Mouse (Mus musculus): Measurements from ENCODE around the gene 9530053A07Rik. TPM values are rescaled to one million over a fixed set of nuclear protein-coding genes. Genes with fewer than 3 reads are reported as not detected.
"Not testable (repeated sequence)": the region's sequence is repeated elsewhere in the genome, so short reads cannot be mapped to it uniquely, and the experiment has no call there.

The 9530053A07Rik gene
- 0.08 and 0.13 TPM in 2 replicates for polyA plus RNA-seq (2015; fragmentation: Nextera tagmentation; extraction: Ambion mirVana)

DNA sequence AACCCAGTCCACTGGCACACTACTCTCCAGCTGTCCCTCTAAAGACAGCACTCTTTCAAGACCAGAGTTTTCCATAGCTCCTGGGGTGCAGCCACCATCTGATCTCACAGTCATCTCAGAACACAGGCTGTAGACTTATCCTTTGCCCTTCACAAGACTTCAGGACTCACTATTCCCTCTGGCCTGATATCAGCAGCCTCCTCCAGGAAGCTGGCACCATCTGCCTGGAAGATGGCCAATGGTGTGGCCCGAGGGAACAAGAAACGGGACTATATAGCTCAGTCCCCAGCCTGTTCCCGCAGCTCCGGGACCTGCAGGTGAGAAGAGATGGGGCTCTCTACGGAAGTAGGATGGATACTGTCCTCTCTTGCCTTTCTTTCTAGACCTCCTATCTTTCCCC lies at the start of gene 9530053A07Rik:
Gene 9530053A07Rik (plus strand): TSS at position 301 of the 400 bp plus-strand sequence.
- Histone ChIP-seq H3K9ac (no peak within 1 kb of the TSS), H3K9me3 (no peaks in the 10 kb centered on the region), H3K27me3 (no peaks in the 10 kb centered on the region), H3K27ac (replicated peaks) (no peak within 1 kb of the TSS), H3K36me3 (no peaks in the 10 kb centered on the region), H3K4me3 (no peak within 1 kb of the TSS), H3K4me1 (replicated peaks) (no peaks in the 10 kb centered on the region), H3K4me2 (no peak within 1 kb of the TSS)
- 91% methylated on average over 5 of the region's 5 CpGs for WGBS
- no peak for ATAC-seq (ENCODE audit: low FRiP score, low read depth)

DNA sequence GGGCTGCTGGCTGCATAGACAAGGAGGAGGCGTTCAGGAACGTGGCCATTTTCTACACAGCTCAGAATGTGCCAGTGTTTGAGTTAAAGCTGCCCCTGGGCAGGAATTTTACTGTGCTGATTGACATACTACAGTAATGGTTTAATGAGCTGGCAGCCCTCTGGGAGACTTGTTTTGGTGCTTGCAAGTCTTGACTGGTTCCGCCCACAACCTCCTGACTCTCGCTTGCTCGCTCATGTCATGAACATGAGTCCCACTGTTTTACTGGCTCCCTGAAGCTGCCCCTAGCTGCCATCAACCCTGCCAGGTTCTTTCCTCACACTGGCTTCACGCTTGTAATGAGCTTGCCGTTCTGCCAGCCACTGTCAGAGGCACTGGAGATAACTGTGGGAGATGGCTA lies 45.1 kb upstream of the 9530053A07Rik start:
- H3K27me3 ChIP-seq = no peaks in the 10 kb centered on the region

DNA sequence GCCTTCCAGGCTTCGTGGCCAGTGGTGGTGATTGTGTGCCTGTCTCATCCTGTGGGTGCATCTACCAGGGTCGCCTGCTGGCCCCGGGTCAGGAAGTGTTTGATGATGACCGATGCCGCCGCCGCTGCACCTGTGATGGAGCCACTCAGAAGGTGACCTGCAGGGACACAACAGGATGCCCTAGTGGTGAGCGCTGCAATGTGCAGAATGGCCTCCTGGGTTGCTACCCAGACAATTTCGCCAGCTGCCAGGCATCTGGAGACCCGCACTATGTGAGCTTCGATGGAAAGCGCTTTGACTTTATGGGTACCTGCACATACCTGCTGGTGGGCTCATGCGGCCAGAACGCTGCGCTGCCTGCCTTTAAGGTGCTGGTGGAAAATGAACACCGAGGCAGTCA lies 43.0 kb upstream of the 9530053A07Rik start:
- no peaks in the 10 kb centered on the region for H3K9me3 ChIP-seq
- ATAC-seq (ENCODE audit: low FRiP score, low read depth) = no peak
- WGBS = 86% methylated on average over 16 of the region's 16 CpGs
- H3K36me3 ChIP-seq = no peaks in the 10 kb centered on the region
- no peak overlapping the region for H3K4me2 ChIP-seq
- no peak overlapping the region for H3K27ac ChIP-seq (replicated peaks)
- H3K4me3 ChIP-seq = no peak overlapping the region
- no peaks in the 10 kb centered on the region for H3K4me1 ChIP-seq (replicated peaks)
- no peaks in the 10 kb centered on the region for H3K27me3 ChIP-seq
- no peak overlapping the region for H3K9ac ChIP-seq

More for the DNA sequence above, 45.1 kb upstream of the 9530053A07Rik start:
- Histone ChIP-seq H3K36me3 (no peaks in the 10 kb centered on the region), H3K4me3 (no peak overlapping the region), H3K9me3 (no peaks in the 10 kb centered on the region), H3K9ac (no peak overlapping the region), H3K27ac (replicated peaks) (no peak overlapping the region), H3K4me2 (no peak overlapping the region), H3K4me1 (replicated peaks) (no peaks in the 10 kb centered on the region)
- no peak for ATAC-seq (ENCODE audit: low FRiP score, low read depth)
- WGBS = 68% methylated on average over 7 of the region's 7 CpGs

DNA sequence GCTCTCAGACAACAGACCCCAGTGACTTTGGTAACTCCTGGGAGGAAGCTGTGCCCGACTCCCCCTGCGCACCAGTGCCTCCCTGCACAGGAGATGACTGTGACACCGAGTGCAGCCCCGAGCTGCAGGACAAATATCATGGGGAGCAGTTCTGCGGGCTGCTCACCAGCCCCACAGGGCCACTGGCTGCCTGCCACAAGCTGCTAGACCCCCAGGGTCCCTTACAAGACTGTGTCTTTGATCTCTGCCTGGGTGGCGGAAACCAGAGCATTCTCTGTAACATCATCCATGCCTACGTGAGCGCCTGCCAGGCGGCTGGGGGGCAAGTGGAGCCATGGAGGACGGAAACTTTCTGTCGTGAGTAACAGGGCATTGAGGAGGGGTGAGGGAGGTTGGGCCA lies 35.7 kb upstream of the 9530053A07Rik start:
- no peak overlapping the region for H3K9ac ChIP-seq
- no peak overlapping the region for H3K4me2 ChIP-seq
- WGBS = 44% methylated on average over 11 of the region's 11 CpGs
- no peak overlapping the region for H3K27ac ChIP-seq (replicated peaks)
- no peaks in the 10 kb centered on the region for H3K36me3 ChIP-seq
- no peak overlapping the region for H3K4me3 ChIP-seq
- H3K4me1 ChIP-seq (replicated peaks) = no peaks in the 10 kb centered on the region
- no peaks in the 10 kb centered on the region for H3K9me3 ChIP-seq
- ATAC-seq (ENCODE audit: low FRiP score, low read depth) = no peak
- H3K27me3 ChIP-seq = no peaks in the 10 kb centered on the region

DNA sequence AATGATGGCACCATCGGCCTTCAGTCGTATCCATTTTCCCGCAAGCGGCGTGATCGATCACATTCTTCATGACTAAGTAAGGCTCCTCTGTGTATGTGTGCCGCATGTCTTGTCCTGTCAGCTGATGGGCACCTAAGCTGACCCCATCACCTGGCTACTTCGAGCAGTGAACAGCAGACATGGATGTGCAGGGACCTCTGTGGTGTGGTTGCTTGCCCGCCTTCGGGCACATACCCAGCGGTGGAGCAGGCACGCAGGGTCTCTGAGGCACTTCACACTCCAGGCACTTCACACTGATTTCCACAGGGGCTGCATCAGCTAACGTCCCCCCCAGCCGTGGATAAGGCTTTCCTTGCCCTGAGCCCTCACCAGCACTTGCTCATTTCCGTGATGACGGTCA lies 30.2 kb upstream of the 9530053A07Rik start:
- H3K9me3 ChIP-seq = peaks cover 7% of the 10 kb centered on the region; the same call in 1 of the 2 replicates
- H3K4me3 ChIP-seq = no peak overlapping the region
- no peak overlapping the region for H3K27ac ChIP-seq (replicated peaks)
- no peaks in the 10 kb centered on the region for H3K4me1 ChIP-seq (replicated peaks)
- no peaks in the 10 kb centered on the region for H3K36me3 ChIP-seq
- 0 out of 2 replicates have a peak, but pooled peaks cover 4% of the 10 kb centered on the region for H3K27me3 ChIP-seq
- WGBS = 97% methylated on average over 16 of the region's 16 CpGs
- no peak for ATAC-seq (ENCODE audit: low FRiP score, low read depth)
- H3K4me2 ChIP-seq = no peak overlapping the region
- no peak overlapping the region for H3K9ac ChIP-seq

DNA sequence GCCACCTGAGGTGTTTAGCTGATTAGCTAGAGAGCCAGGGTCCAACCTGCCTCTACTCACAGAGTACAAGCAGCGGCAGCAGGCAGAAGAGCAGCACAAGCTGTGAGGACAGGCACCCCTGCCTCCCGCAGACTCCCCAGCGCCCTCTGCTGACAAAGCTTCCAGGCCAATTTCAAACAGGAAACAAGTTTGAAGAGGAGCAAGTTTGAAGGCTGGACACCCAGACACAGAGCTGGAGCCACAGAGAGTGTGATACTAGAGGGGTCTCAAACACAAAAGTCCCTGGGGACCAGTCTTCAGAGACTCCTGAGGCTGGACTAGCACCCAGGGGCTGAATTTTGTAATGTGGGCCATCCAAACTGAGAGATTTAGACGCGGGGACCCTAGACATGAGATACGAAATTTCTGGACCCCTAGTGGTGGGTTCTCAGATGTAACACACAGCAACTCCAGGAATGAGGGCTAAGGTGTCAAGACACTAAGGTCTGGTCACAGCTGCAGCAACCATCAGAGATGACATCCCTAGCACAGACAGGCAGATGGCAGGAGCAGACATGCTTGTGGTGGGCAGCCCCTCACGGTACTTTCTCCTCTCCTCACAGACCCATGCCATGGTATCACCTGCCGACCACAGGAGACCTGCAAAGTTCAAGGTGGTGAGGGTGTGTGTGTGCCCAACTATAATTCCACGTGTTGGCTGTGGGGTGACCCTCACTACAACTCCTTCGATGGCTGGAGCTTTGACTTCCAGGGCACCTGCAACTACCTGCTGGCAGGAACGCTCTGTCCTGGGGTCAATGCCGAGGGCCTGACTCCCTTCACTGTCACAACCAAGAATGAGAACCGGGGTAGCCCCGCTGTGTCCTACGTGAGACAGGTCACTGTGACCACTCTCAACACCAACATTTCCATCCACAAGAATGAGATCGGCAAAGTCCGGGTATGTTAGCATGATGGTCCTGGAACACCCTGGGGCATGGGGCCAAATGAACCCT lies 28.4 kb upstream of the 9530053A07Rik start:
- 66% methylated on average over 17 of the region's 17 CpGs for WGBS

DNA sequence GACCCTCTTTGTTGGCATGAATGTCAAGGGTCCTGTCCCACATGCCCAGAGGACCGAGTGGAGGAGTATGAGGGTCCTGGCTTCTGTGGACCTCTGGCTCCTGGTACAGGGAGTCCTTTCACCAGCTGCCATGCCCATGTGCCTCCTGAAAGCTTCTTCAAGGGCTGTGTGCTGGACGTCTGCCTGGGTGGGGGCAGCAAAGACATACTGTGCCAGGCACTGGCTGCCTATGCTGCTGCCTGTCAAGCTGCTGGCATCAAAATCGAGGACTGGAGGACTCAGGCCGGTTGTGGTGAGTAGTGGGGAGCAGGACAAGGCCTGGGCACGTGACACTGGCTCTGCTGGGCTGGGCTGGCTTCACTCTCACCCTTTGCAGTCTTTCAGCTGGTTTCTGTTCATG lies 26.3 kb upstream of the 9530053A07Rik start:
- 48% methylated on average over 5 of the region's 5 CpGs for WGBS
- not testable (repeated sequence) for H3K9me3 ChIP-seq; H3K27me3 ChIP-seq; H3K4me3 ChIP-seq; H3K4me2 ChIP-seq; H3K9ac ChIP-seq; H3K27ac ChIP-seq (replicated peaks); H3K36me3 ChIP-seq; ATAC-seq (ENCODE audit: low FRiP score, low read depth); H3K4me1 ChIP-seq (replicated peaks)

More for the DNA sequence above, 28.4 kb upstream of the 9530053A07Rik start:
- Histone ChIP-seq H3K9me3 (peaks cover 7% of the 10 kb centered on the region; the same call in 1 of the 2 replicates), H3K4me1 (replicated peaks) (peaks cover 5% of the 10 kb centered on the region; the same call in 1 of the 2 replicates), H3K27me3 (0 out of 2 replicates have a peak, but pooled peaks cover 4% of the 10 kb centered on the region), H3K36me3 (no peaks in the 10 kb centered on the region), H3K27ac (replicated peaks) (no peak overlapping the region), H3K9ac (no peak overlapping the region), H3K4me2 (no peak overlapping the region), H3K4me3 (no peak overlapping the region)
- no peak for ATAC-seq (ENCODE audit: low FRiP score, low read depth)

DNA sequence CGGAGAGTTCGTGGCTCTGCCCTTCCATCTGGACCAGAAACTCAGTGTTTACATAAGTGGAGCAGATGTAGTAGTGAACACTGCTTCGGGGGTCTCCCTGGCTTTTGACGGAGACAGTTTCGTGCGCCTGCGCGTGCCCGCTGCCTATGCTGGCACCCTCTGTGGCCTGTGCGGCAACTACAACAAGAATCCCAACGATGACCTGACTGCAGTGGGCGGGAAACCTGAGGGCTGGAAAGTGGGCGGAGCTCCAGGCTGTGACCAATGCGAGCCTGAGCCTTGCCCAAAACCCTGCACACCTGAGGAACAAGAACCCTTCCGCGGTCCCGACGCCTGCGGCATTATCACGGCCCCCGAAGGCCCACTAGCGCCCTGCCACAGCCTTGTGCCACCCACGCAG lies 24.6 kb upstream of the 9530053A07Rik start:
- H3K9me3 ChIP-seq = no peaks in the 10 kb centered on the region
- no peaks in the 10 kb centered on the region for H3K36me3 ChIP-seq
- no peak overlapping the region for H3K27ac ChIP-seq (replicated peaks)
- ATAC-seq (ENCODE audit: low FRiP score, low read depth) = peak; percentile 83
- peak overlapping the region; percentile 31 for H3K4me3 ChIP-seq
- peaks cover 5% of the 10 kb centered on the region; the same call in 1 of the 2 replicates for H3K4me1 ChIP-seq (replicated peaks)
- H3K4me2 ChIP-seq = peak overlapping the region; percentile 60
- WGBS = 9% methylated on average over 23 of the region's 23 CpGs
- H3K27me3 ChIP-seq = 0 out of 2 replicates have a peak, but pooled peaks cover 4% of the 10 kb centered on the region
- peak overlapping the region; percentile 30; the same call in 1 of the 2 replicates for H3K9ac ChIP-seq

DNA sequence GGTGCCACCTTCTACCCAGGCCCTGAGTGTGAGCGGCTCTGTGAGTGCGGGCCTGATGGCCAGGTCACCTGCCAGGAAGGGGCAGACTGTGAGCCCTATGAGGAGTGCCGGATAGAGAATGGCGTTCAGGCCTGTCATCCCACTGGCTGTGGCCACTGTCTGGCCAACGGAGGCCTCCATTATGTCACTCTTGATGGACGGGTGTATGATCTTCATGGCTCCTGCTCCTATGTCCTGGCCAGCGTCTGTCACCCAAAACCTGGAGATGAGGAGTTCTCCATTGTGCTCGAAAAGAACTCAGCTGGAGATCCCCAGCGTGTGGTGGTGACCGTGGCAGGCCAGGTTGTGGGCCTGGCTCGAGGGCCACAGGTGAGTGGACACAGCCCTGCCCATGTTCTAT lies 23.0 kb upstream of the 9530053A07Rik start:
- 90% methylated on average over 11 of the region's 11 CpGs for whole genome bisulfite sequencing
- no peak for ATAC-seq (ENCODE audit: low FRiP score, low read depth)

DNA sequence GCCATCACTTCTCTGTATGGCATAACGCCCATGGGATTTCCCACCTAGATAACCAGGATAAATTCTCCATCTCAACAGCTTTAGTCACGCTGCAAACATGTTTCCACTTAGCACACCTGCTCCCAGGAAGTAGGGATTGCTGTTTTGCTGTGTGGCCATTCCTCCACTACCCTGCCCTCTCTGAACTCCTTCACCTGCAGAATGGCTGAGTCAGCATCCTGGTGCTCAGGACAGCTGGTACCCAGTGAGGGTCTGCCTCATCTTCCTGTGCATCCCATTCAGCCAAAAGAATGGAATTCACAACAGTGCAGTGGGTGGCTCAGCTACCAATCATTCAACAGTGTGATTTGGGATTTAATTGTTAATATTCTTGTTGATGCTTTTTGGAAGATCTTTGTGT lies 14.6 kb upstream of the 9530053A07Rik start:
- ATAC-seq (ENCODE audit: low FRiP score, low read depth) = no peak
- Histone ChIP-seq H3K4me2 (no peak overlapping the region), H3K9ac (no peak overlapping the region), H3K36me3 (no peaks in the 10 kb centered on the region), H3K9me3 (no peaks in the 10 kb centered on the region), H3K27ac (replicated peaks) (no peak overlapping the region), H3K4me1 (replicated peaks) (no peaks in the 10 kb centered on the region), H3K4me3 (no peak overlapping the region), H3K27me3 (no peaks in the 10 kb centered on the region)
- WGBS = 88% methylated on average over 2 of the region's 2 CpGs

More for the DNA sequence above, 23.0 kb upstream of the 9530053A07Rik start:
- H3K4me1 ChIP-seq (replicated peaks) = peaks cover 5% of the 10 kb centered on the region; the same call in 1 of the 2 replicates
- H3K27me3 ChIP-seq = 0 out of 2 replicates have a peak, but pooled peaks cover 4% of the 10 kb centered on the region
- H3K36me3 ChIP-seq = no peaks in the 10 kb centered on the region
- no peak overlapping the region for H3K4me2 ChIP-seq
- H3K9ac ChIP-seq = no peak overlapping the region
- H3K9me3 ChIP-seq = no peaks in the 10 kb centered on the region
- H3K27ac ChIP-seq (replicated peaks) = no peak overlapping the region
- H3K4me3 ChIP-seq = no peak overlapping the region

DNA sequence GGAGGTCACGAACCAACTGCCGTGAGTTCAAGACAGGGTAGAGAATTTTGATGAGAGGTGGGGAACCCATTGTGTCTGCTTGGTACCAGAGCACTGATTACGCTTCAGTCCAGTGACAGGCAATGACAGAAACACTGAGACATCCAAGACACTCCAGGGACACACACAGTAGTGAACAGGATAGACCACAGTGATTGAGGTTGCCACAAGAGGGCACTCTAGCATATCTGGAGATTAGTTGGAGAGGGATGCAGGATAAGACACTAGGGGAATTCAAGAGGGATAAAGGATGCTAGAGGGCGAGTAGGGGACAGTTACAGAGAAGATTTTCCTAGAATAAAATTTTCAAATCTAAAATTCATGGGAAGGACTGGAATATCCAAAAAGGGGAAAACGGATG lies 8.3 kb downstream of the 9530053A07Rik start:
- no peaks in the 10 kb centered on the region for H3K36me3 ChIP-seq
- no peak for ATAC-seq (ENCODE audit: low FRiP score, low read depth)

DNA sequence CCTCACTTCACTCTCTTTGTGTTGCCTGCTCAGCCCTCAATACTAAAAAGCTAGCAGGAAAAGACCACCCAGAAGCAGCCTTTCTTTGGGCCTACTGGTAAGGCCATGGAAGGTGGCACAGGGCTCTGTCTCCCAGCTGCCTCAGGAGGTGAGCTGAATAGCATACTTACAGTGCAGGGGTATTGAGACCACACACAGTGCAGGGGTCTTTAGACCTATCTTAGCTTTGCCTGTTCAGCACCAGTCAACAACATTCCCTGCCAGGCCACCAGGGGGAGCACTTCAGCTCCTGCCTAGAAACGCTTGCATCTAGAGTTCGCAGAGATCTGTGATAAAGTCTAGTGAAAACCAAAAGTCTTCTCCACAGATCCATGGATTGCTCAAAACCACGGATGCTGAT lies 19.0 kb downstream of the 9530053A07Rik start:
- Histone ChIP-seq H3K27ac (replicated peaks) (no peak overlapping the region), H3K36me3 (no peaks in the 10 kb centered on the region), H3K4me2 (no peak overlapping the region), H3K27me3 (no peaks in the 10 kb centered on the region), H3K9me3 (no peaks in the 10 kb centered on the region), H3K4me3 (no peak overlapping the region), H3K9ac (no peak overlapping the region), H3K4me1 (replicated peaks) (no peaks in the 10 kb centered on the region)
- ATAC-seq (ENCODE audit: low FRiP score, low read depth) = peak; percentile 56; the same call in 1 of the 2 replicates
- WGBS = 26% methylated on average over 3 of the region's 3 CpGs

More for the DNA sequence above, 8.3 kb downstream of the 9530053A07Rik start:
- 54% methylated on average over 5 of the region's 5 CpGs for WGBS
- H3K9me3 ChIP-seq = no peaks in the 10 kb centered on the region
- H3K27ac ChIP-seq (replicated peaks) = no peak overlapping the region
- no peak overlapping the region for H3K4me2 ChIP-seq
- H3K27me3 ChIP-seq = no peaks in the 10 kb centered on the region
- H3K4me3 ChIP-seq = no peak overlapping the region
- no peak overlapping the region for H3K9ac ChIP-seq
- no peaks in the 10 kb centered on the region for H3K4me1 ChIP-seq (replicated peaks)
